Mouse (Mus musculus) natural killer cell, adult 2 months (primary cell): Measurements from ENCODE around the gene Slit1.
A peak's percentile ranks its signal among the peaks of the same experiment; 100 is the strongest.

Source experiments
- DNase-seq, 2 experiments: peaks; one replicate each; pipeline ENCODE4 v3.0.0; 2022; ENCODE audit warnings: low spot score in 2 of 2

Slit1 gene

GRCm38 (mm10) chr19:41688251-41688650 is 55.2 kb downstream of the Slit1 start:
- DNase-seq: no peak

GRCm38 (mm10) chr19:41687836-41688235 is 55.6 kb downstream of the Slit1 start:
- DNase-seq: no peak

GRCm38 (mm10) chr19:41686194-41686593 is 57.3 kb downstream of the Slit1 start:
- DNase-seq: no peak

- no peak for DNase-seq
These were observed 57.9 kb downstream of the Slit1 start for GRCm38 (mm10) chr19:41685453-41686086.

GRCm38 (mm10) chr19:41684874-41685273 is 58.6 kb downstream of the Slit1 start:
- no peak for DNase-seq

GRCm38 (mm10) chr19:41683951-41684350 is 59.5 kb downstream of the Slit1 start:
- DNase-seq: no peak

- peak in 1 of 2 experiments; percentile 6 for DNase-seq
These were observed 63.2 kb downstream of the Slit1 start for GRCm38 (mm10) chr19:41680267-41680666.

- DNase-seq: no peak
These were observed 64.4 kb downstream of the Slit1 start for GRCm38 (mm10) chr19:41679028-41679427.

- DNase-seq: no peak
These were observed 65.9 kb downstream of the Slit1 start for GRCm38 (mm10) chr19:41677575-41677974.

GRCm38 (mm10) chr19:41675583-41675982 is 67.9 kb downstream of the Slit1 start:
- no peak for DNase-seq

- DNase-seq: no peak
These were observed 69.1 kb downstream of the Slit1 start for GRCm38 (mm10) chr19:41674366-41674765.

- DNase-seq: no peak
These were observed 70.6 kb downstream of the Slit1 start for GRCm38 (mm10) chr19:41672836-41673235.

GRCm38 (mm10) chr19:41670931-41671330 is 72.5 kb downstream of the Slit1 start:
- no peak for DNase-seq

- DNase-seq: no peak
These were observed 73.0 kb downstream of the Slit1 start for GRCm38 (mm10) chr19:41670473-41670872.

- no peak for DNase-seq
These were observed 73.6 kb downstream of the Slit1 start for GRCm38 (mm10) chr19:41669747-41670342.

- no peak for DNase-seq
These were observed 75.9 kb downstream of the Slit1 start for GRCm38 (mm10) chr19:41667591-41667990.

GRCm38 (mm10) chr19:41665941-41666340 is 77.5 kb downstream of the Slit1 start:
- no peak for DNase-seq

- DNase-seq: no peak
These were observed 79.8 kb downstream of the Slit1 start for GRCm38 (mm10) chr19:41663506-41664242.

GRCm38 (mm10) chr19:41661466-41661865 is 82.0 kb downstream of the Slit1 start:
- DNase-seq: no peak

- DNase-seq: no peak
These were observed 82.5 kb downstream of the Slit1 start for GRCm38 (mm10) chr19:41660999-41661374.

- DNase-seq: no peak
These were observed 83.0 kb downstream of the Slit1 start for GRCm38 (mm10) chr19:41660294-41660998.

- DNase-seq: no peak
These were observed 86.0 kb downstream of the Slit1 start for GRCm38 (mm10) chr19:41657446-41657845.
